Mouse (Mus musculus) E14TG2a.4 (cell line): ENCODE measurements around the gene 3425401B19Rik.

Source experiments
- H3K27me3 ChIP-seq: 2 replicates; pipeline ENCODE4 v1.6.1; 2014; ENCODE audit warnings: low read length, control low read depth; ENCODE audit not compliant: insufficient read depth
- H3K36me3 ChIP-seq: 2 replicates; pipeline ENCODE4 v1.6.1; 2014; ENCODE audit warnings: low read length, control low read depth; ENCODE audit not compliant: insufficient read depth
- H3K4me1 ChIP-seq: replicated peaks from 2 replicates; pipeline ENCODE4 v1.6.1; 2014; ENCODE audit warnings: low read depth, low read length, control low read depth
- H3K4me3 ChIP-seq: replicated peaks from 2 replicates; pipeline ENCODE4 v1.5.1; 2014; ENCODE audit warnings: mild to moderate bottlenecking, low read length
- H3K9me3 ChIP-seq: 2 replicates; pipeline ENCODE4 v1.6.1; 2014; ENCODE audit warnings: low read length, control low read depth
- CTCF ChIP-seq: conservative IDR thresholded peaks from 2 replicates; pipeline ENCODE4 v1.5.1; 2014; ENCODE audit warnings: low read length
- NANOG ChIP-seq: IDR thresholded peaks from 2 replicates; pipeline ENCODE4 v1.6.1; 2014; ENCODE audit warnings: borderline replicate concordance, low read length, mixed read lengths
- POU5F1 ChIP-seq: IDR thresholded peaks from 2 replicates; pipeline ENCODE4 v1.6.1; 2014; ENCODE audit warnings: low read length, borderline replicate concordance

The 3425401B19Rik gene

DNA sequence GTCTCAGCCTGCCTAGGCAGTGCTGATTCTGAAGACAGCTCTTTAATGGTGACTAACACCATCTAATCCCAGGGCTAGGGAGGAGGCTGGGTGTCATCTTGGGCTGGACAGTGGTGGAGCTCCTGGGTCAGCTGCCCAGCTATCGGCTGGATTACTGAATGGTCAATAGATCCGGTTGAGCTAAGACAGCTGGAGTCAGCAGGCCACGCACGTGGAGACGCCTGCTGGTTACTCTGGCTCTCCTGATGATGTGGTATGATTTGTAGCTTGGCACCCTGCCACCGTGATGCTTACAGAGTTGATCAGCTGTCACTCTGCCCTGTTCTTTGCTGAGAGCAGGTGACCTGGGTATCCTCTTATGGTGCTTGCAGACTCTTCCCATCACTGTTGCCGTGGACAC lies 23.7 kb upstream of the 3425401B19Rik start:
- H3K9me3 ChIP-seq = no peaks in the 10 kb centered on the region
- H3K36me3 ChIP-seq = no peaks in the 10 kb centered on the region
- TF ChIP-seq NANOG (no peak), CTCF (no peak), POU5F1 (no peak)
- H3K4me1 ChIP-seq = peaks cover 15% of the 10 kb centered on the region
- H3K4me3 ChIP-seq = no peak overlapping the region
- H3K27me3 ChIP-seq = 0 out of 2 replicates have a peak, but pooled peaks cover 3% of the 10 kb centered on the region

DNA sequence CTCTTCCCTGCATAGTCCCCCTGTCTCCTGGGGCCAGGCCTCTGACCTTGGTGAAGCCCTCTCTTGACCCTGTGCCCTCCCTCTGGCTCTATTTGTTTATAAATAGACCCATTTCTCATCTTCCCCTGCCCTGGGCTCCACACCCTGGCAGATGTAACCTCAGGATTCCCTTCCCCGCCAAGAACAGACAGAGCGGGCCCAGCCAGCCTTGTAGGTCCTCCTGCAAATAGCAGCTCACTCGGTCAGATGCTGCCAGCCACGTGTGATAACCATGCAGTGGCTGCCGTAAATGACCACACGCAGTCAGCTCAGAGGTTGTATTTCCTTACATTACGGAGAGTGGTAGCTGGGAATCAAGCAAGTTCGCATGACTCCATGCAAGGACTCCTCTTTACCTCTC lies 22.8 kb upstream of the 3425401B19Rik start:
- Histone ChIP-seq H3K9me3 (no peaks in the 10 kb centered on the region), H3K27me3 (0 out of 2 replicates have a peak, but pooled peaks cover 3% of the 10 kb centered on the region), H3K36me3 (no peaks in the 10 kb centered on the region), H3K4me1 (peaks cover 15% of the 10 kb centered on the region), H3K4me3 (peak overlapping the region; percentile 41)
- TF ChIP-seq NANOG = no peak
- no peak for TF ChIP-seq POU5F1
- no peak for TF ChIP-seq CTCF

GRCm38 (mm10) chr14:32700972-32701371 lies 15.9 kb upstream of the 3425401B19Rik start:
- Histone ChIP-seq H3K4me3 (no peak overlapping the region), H3K36me3 (no peaks in the 10 kb centered on the region), H3K4me1 (0 out of 2 replicates have a peak, but pooled peaks cover 3% of the 10 kb centered on the region), H3K27me3 (no peaks in the 10 kb centered on the region), H3K9me3 (no peaks in the 10 kb centered on the region)
- no peak for TF ChIP-seq CTCF
- TF ChIP-seq POU5F1 = no peak
- no peak for TF ChIP-seq NANOG

- no peak for TF ChIP-seq CTCF
- no peak for TF ChIP-seq NANOG
- TF ChIP-seq POU5F1 = no peak
These were observed 13.5 kb upstream of the 3425401B19Rik start for GRCm38 (mm10) chr14:32698556-32698955.

GRCm38 (mm10) chr14:32697774-32698173 lies 12.7 kb upstream of the 3425401B19Rik start:
- Histone ChIP-seq H3K4me3 (no peak overlapping the region), H3K27me3 (no peaks in the 10 kb centered on the region), H3K9me3 (no peaks in the 10 kb centered on the region), H3K36me3 (no peaks in the 10 kb centered on the region), H3K4me1 (no peaks in the 10 kb centered on the region)
- TF ChIP-seq POU5F1 (no peak), NANOG (no peak), CTCF (no peak)

More at GRCm38 (mm10) chr14:32698556-32698955, 13.5 kb upstream of the 3425401B19Rik start:
- H3K27me3 ChIP-seq = no peaks in the 10 kb centered on the region
- H3K36me3 ChIP-seq = no peaks in the 10 kb centered on the region
- H3K4me3 ChIP-seq = no peak overlapping the region
- H3K9me3 ChIP-seq = no peaks in the 10 kb centered on the region
- H3K4me1 ChIP-seq = no peaks in the 10 kb centered on the region

- Histone ChIP-seq H3K4me1 (no peaks in the 10 kb centered on the region), H3K4me3 (no peak overlapping the region), H3K36me3 (no peaks in the 10 kb centered on the region), H3K27me3 (no peaks in the 10 kb centered on the region), H3K9me3 (no peaks in the 10 kb centered on the region)
- TF ChIP-seq NANOG = no peak
- TF ChIP-seq POU5F1 = no peak
- TF ChIP-seq CTCF = no peak
These were observed 11.3 kb upstream of the 3425401B19Rik start for GRCm38 (mm10) chr14:32696344-32696743.

GRCm38 (mm10) chr14:32695906-32696305 lies 10.8 kb upstream of the 3425401B19Rik start:
- no peaks in the 10 kb centered on the region for H3K36me3 ChIP-seq

DNA sequence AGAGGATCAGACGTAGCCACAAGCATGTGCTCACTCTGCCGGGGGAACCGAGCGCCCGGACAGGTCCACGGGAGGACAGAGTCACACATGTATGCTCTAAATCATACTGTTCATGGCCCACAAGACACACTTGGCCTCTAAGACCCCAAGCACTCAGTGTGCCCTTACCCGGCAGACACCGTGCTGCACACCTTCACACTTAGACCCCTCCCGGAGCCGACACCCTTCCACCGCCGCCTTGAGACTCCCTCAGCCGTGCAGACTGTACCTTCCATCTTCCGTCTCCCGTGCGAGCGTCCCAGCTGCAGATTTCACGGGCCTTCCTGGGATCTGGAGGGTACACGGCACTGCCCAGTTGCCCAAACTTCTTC lies 373 bp downstream of the 3425401B19Rik start:
- Histone ChIP-seq H3K9me3 (no peaks in the 10 kb centered on the region), H3K27me3 (peaks cover 30% of the 10 kb centered on the region), H3K4me3 (no peak overlapping the region), H3K36me3 (no peaks in the 10 kb centered on the region), H3K4me1 (peaks cover 13% of the 10 kb centered on the region)
- no peak for TF ChIP-seq CTCF
- no peak for TF ChIP-seq POU5F1
- TF ChIP-seq NANOG = no peak

More at GRCm38 (mm10) chr14:32695906-32696305, 10.8 kb upstream of the 3425401B19Rik start:
- Histone ChIP-seq H3K27me3 (no peaks in the 10 kb centered on the region), H3K4me1 (no peaks in the 10 kb centered on the region), H3K9me3 (no peaks in the 10 kb centered on the region), H3K4me3 (no peak overlapping the region)
- TF ChIP-seq CTCF (no peak), NANOG (no peak), POU5F1 (no peak)

- Histone ChIP-seq H3K27me3 (peaks cover 31% of the 10 kb centered on the region), H3K4me1 (peaks cover 13% of the 10 kb centered on the region), H3K9me3 (no peaks in the 10 kb centered on the region), H3K36me3 (no peaks in the 10 kb centered on the region), H3K4me3 (no peak overlapping the region)
- TF ChIP-seq POU5F1 = no peak
- no peak for TF ChIP-seq NANOG
- no peak for TF ChIP-seq CTCF
These were observed 935 bp downstream of the 3425401B19Rik start for GRCm38 (mm10) chr14:32683982-32684734.
